Mouse (Mus musculus): Measurements from ENCODE around the gene Pik3r4. TPM values are rescaled to one million over a fixed set of nuclear protein-coding genes. Genes with fewer than 3 reads are reported as not detected.

Pik3r4 gene
- polyA plus RNA-seq, 1 experiment: 10.2 TPM

GRCm38 (mm10) chr9:105693854-105694253 lies 51.1 kb downstream of the Pik3r4 start:
- WGBS: 2% methylated on average over 5 of the region's 5 CpGs
- DNase-seq (ENCODE audit: low read depth, low spot score): peak; percentile 13

GRCm38 (mm10) chr9:105696818-105697564 lies 54.2 kb downstream of the Pik3r4 start:
- DNase-seq (ENCODE audit: low read depth, low spot score): no peak
- WGBS: 78% methylated on average over 7 of the region's 7 CpGs

- WGBS: 43% methylated on average over 9 of the region's 9 CpGs
- no peak for DNase-seq (ENCODE audit: low read depth, low spot score)
These were observed 55.1 kb downstream of the Pik3r4 start for GRCm38 (mm10) chr9:105697764-105698396.

DNA sequence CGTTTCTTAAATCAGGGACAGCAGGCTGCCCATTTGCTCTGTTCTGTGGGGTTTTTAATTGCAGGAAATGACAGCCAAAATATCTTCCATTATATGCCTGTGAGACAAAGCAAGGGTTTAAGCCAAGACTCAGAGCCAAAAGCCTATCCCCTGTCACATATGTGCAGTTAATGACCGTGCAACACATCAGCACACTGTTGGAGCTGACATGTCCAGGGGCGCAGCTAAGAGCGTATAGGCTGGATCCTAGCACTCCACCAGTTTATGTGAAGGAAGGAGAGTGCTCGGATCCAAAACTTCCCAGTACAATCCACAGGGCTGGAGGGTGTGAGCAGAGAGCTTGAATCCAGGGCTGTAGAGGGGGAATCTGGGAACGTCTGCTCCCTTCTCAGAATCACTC lies 57.9 kb downstream of the Pik3r4 start:
- DNase-seq (ENCODE audit: low read depth, low spot score): no peak
- WGBS: 67% methylated on average over 6 of the region's 6 CpGs

- WGBS: 64% methylated on average over 9 of the region's 9 CpGs
These were observed 59.2 kb downstream of the Pik3r4 start for GRCm38 (mm10) chr9:105701966-105702365.

DNA sequence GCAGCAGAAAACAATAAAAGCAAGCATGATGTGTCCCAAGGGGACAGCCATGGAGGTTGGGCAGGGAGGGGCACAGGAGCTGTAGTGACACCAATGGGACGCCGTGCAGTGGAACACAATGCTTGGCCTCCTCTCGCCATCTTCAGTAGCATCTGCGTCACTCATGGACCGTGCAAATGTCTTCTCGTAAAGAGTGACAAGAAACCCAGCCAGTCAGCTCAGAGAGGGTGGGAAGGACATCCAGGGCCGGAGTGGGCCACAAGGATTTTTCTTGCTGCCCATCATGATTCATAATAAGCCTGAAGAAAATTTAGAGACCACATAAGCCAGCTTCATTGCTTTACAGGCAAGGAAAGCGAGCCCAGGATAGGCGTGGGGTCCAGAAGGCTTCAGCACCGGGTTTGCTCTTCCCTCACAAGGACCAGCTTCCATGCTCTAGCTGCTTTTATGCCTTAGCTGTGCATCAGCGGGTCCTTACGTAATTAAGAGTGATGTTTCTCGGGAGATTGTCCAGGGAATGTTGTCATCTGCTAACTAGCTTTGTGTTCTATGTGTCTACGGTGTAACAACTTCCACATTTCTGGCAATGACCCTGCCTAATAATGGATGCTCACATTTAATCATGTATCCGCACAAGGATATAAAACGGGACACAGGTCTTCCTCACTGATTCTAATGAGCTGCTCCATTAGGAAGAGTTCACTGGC lies 61.6 kb downstream of the Pik3r4 start:
- WGBS: 83% methylated on average over 16 of the region's 16 CpGs
- DNase-seq (ENCODE audit: low read depth, low spot score): no peak

More at GRCm38 (mm10) chr9:105701966-105702365, 59.2 kb downstream of the Pik3r4 start:
- DNase-seq (ENCODE audit: low read depth, low spot score): no peak

DNA sequence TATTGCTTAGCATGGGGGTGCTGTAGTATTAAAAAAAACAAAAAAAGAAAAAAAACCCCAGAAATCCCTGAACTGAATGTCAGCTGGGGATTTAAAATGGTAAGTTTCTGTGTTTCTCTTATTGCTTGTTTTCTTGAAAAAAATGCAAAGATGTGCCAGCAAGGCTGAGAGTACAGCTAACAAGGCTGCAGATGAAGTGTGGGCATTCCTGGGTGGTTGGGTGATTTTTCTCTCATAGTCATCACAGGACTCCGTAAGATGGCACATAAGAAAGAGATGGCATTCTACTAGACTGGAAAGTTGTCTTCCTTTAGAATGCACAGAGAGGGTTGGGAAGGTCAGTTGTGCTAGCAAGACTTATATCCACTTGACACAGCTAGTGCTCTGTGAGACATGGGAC lies 62.2 kb downstream of the Pik3r4 start:
- 100% methylated on average over 1 of the region's 1 CpGs for WGBS
- no peak for DNase-seq (ENCODE audit: low read depth, low spot score)

DNA sequence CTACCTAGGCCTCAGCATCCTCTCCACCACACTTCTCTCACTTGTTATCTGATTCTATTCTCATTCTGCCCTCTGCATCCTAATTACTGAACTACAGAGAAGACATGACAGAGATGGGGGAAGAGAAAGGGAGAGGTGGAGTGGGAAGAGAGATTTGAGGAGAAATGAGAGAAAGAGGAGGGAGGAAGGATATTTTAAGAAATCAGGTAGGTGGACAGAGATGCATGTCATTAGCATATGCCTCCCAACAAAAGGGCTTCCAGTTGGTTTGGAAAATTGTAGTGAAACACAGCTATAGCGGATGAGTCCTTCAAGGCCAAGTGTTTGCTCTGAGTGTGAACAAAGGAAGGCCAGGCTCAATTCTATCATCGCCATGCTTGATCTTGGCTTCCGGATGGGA lies 69.3 kb downstream of the Pik3r4 start:
- DNase-seq (ENCODE audit: low read depth, low spot score): no peak
- 92% methylated on average over 3 of the region's 3 CpGs for WGBS

GRCm38 (mm10) chr9:105719367-105719766 lies 76.6 kb downstream of the Pik3r4 start:
- WGBS: 79% methylated on average over 7 of the region's 7 CpGs
- no peak for DNase-seq (ENCODE audit: low read depth, low spot score)

GRCm38 (mm10) chr9:105719851-105720395 lies 77.1 kb downstream of the Pik3r4 start:
- 50% methylated on average over 5 of the region's 5 CpGs for WGBS
- no peak for DNase-seq (ENCODE audit: low read depth, low spot score)

GRCm38 (mm10) chr9:105720430-105720829 lies 77.7 kb downstream of the Pik3r4 start:
- 84% methylated on average over 4 of the region's 4 CpGs for WGBS
- DNase-seq (ENCODE audit: low read depth, low spot score): no peak

DNA sequence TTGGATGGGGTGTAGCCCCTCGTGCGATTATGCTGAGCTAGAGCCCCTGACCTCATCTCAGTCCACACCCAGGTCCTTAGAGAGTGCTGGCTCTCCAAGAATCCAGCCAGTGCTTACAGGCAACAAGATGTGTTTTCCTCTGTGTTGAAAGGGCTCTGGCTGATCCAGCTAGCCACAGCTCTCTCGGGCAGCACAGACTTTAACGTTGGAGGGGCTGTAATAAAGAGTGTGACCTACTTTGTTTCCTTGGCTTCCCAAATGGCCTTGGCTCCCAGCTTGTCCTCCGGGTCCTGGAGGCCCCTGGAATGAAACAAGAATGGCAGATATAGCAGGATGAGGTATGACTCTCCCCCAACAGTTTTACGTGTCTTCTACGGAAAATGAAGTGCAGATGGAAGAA lies 89.2 kb downstream of the Pik3r4 start:
- DNase-seq (ENCODE audit: low read depth, low spot score): no peak
- 52% methylated on average over 7 of the region's 7 CpGs for WGBS

DNA sequence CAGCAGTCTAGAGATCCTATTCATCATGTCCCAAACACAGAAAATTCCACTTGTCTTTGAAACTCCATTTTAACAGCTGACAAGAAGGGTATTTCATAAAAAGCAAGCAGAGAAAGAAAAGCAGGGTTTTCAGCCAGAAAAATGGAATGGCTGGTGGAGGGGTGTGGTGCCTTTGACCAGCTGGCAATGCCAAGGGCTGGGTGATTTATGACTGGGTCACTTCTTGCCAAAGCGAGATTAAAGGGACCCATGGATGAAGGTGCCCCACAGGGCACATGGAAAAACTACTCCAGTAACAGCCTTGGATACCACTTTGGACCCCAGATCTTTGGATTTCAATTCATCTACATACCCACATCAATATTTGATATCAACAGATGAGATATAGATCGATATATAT lies 91.9 kb downstream of the Pik3r4 start:
- no peak for DNase-seq (ENCODE audit: low read depth, low spot score)
- WGBS: 56% methylated on average over 2 of the region's 2 CpGs

DNA sequence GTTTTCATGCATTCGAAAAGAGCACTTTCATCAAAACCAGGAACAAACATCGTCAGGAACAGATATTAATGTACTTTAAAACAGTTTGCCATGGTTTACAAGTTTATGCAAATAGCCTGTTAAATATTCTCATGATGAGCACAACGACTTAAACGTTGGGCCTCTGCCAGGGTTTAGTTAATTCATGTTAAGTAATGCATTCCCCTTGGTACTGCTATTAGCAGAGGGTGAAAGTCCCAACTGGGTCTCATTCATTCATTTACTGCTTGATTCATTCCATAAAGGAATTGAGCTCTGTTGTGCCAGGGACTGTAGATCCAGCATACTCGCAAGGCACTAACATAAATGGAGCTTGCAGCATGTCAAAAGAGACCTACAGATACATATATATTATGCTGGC lies 92.4 kb downstream of the Pik3r4 start:
- no peak for DNase-seq (ENCODE audit: low read depth, low spot score)
- WGBS: 72% methylated on average over 5 of the region's 5 CpGs

Other genes starting within 250 kb of the Pik3r4 start
- 4.8 and 8.3 TPM in 2 replicates for gene Aste1, start 247.6 kb upstream of the Pik3r4 start, polyA plus RNA-seq (2012; rRNA removed)
- gene Nek11, start 247.5 kb upstream of the Pik3r4 start, polyA plus RNA-seq (2012; rRNA removed): 0.03 TPM in 1 of 2 replicates, not detected in the other
- gene Atp2c1, start 115.7 kb upstream of the Pik3r4 start, polyA plus RNA-seq (2012; rRNA removed): 23.3 and 36.0 TPM in 2 replicates
- gene Col6a6, start 185.2 kb downstream of the Pik3r4 start, polyA plus RNA-seq (2012; rRNA removed): 0.01 and 0.03 TPM in 2 replicates

Data from large intestine, adult 2 months (tissue).